Mouse (Mus musculus): ENCODE measurements at regions not wholly inside any gene's neighbourhood (a gene's known extent, or its start where the extent isn't known, plus 50 kb on each side); places are given as distances from the start of the nearest gene placed in this dataset.

GRCm38 (mm10) chr3:17201773-17202172 lies 746.4 kb upstream of the Cypt12 start:
- Histone ChIP-seq H3K4me3 (no peak overlapping the region), H3K27ac (no peak overlapping the region)
- no peak for TF ChIP-seq CTCF (conservative IDR thresholded peaks at IDR 0.05)
- DNase-seq (ENCODE audit: low spot score in 2 of 2) = peak; percentile 10 to 19

DNA sequence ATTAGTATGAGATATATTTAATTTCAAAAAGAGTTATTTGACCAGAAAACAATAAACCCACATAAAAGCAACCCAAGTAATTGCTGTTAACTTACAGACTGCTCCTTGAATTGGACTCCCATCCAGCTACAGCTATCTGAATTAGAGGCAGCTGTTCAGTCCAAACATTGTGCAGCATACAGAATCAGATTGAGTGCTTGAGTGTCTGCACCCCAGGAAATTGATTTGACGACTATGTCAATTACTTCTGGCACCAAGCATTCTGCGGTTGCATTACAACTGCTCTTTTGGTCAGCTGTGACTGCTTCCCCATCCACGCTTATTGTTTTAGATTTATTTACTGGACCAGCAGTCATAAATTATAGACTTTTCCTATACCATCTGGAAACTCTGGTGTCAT lies 734.2 kb upstream of the Cypt12 start:
- Histone ChIP-seq H3K4me3 (no peak overlapping the region), H3K27ac (no peak overlapping the region)
- no peak for DNase-seq (ENCODE audit: low spot score in 2 of 2)
- no peak for TF ChIP-seq CTCF (conservative IDR thresholded peaks at IDR 0.05)

GRCm38 (mm10) chr3:17216825-17217224 lies 731.4 kb upstream of the Cypt12 start:
- Histone ChIP-seq H3K4me3 (no peak overlapping the region), H3K27ac (no peak overlapping the region)
- DNase-seq (ENCODE audit: low spot score in 2 of 2) = no peak
- no peak for TF ChIP-seq CTCF (conservative IDR thresholded peaks at IDR 0.05)

- DNase-seq (ENCODE audit: low spot score in 2 of 2) = no peak
- TF ChIP-seq CTCF (conservative IDR thresholded peaks at IDR 0.05) = no peak
- Histone ChIP-seq H3K4me3 (no peak overlapping the region), H3K27ac (no peak overlapping the region)
Measured at GRCm38 (mm10) chr3:17238407-17238806, 709.8 kb upstream of the Cypt12 start.

DNA sequence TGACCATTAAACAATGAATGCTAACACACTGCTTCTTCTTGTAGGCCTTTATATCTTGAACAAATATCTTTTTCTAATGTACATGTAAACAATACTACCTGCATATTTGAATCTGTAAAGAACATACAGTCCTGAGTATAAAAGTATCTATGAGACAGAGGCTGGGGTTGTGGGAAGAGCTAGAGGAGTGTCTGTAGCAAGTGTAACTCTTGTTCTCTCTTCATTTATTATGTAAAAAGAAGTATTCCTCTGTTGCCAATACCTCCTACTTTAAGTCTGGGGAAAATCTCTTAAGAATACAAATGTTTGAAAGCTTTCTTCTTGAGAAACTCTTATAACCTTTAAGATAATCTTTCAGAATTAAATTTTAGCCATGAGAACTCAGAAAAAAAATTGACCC lies 689.8 kb upstream of the Cypt12 start:
- TF ChIP-seq CTCF (conservative IDR thresholded peaks at IDR 0.05) = no peak
- no peak for DNase-seq (ENCODE audit: low spot score in 2 of 2)
- H3K4me3 ChIP-seq = no peak overlapping the region
- H3K27ac ChIP-seq = no peak overlapping the region

DNA sequence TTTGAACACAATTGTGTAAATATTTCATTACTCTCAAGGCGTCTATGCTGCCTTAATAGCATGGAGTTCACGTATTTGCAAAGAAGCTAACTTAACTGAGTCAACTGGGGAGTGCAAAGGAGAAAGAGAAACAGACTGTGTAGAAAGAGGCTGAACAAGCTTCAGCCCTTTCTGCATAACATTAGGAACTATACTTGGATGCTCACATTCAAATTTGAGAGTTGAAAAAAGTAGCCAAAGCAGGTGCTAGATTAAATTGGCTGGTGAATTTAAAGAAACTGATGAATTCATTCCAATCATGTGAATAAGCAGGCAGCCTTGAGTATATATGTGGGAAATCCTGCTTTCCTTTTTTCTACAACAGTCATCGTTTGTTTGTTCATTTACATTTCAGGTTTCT lies 689.1 kb upstream of the Cypt12 start:
- no peak for TF ChIP-seq CTCF (conservative IDR thresholded peaks at IDR 0.05)
- no peak overlapping the region for H3K27ac ChIP-seq
- DNase-seq (ENCODE audit: low spot score in 2 of 2) = no peak
- H3K4me3 ChIP-seq = no peak overlapping the region

DNA sequence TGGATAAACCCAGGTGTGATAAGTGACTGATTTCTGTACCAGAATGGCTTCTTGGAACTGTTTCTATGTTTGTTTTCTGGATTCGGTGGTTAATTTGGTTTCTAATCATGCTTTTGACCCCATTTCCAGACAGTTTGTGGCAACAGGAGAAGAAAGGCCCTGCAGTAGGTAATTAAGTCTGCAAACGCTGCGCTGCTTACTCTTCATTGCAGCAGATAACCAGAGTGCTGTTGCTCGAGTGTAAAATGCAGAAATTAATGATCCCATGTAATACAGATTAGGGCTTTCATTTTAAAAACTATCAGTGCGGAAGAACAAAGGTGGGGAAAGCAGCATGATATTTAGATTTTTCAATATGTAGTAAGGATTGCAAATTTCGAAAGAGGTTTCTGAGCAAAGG lies 667.0 kb upstream of the Cypt12 start:
- no peak for TF ChIP-seq CTCF (conservative IDR thresholded peaks at IDR 0.05)
- no peak overlapping the region for H3K27ac ChIP-seq
- no peak overlapping the region for H3K4me3 ChIP-seq
- DNase-seq (ENCODE audit: low spot score in 2 of 2) = no peak

DNA sequence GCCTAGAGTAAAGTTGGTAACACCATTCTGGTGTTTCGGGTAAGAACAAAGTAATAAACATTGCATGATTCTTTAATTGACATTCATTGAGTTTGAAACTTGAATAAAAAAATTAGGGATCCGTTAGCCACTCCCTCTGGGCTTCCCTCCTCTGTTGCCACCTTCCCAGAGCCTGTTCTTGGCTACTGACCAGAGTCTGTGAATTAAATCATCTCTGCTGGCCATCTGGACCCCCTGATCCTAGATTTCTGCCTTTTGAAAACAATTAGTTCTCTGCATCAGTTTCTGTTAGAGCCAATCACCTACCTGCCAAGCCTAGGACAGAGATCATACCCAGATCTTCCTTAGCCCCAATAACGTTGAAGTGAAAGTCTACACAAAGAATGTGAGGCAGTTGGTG lies 665.3 kb upstream of the Cypt12 start:
- no peak for TF ChIP-seq CTCF (conservative IDR thresholded peaks at IDR 0.05)
- Histone ChIP-seq H3K27ac (no peak overlapping the region), H3K4me3 (no peak overlapping the region)
- DNase-seq (ENCODE audit: low spot score in 2 of 2) = no peak

- H3K27ac ChIP-seq = no peak overlapping the region
- TF ChIP-seq CTCF (conservative IDR thresholded peaks at IDR 0.05) = no peak
- no peak overlapping the region for H3K4me3 ChIP-seq
- DNase-seq (ENCODE audit: low spot score in 2 of 2) = no peak
Measured at GRCm38 (mm10) chr3:17317523-17317922, 630.7 kb upstream of the Cypt12 start.

GRCm38 (mm10) chr3:17318450-17318849 lies 629.8 kb upstream of the Cypt12 start:
- no peak overlapping the region for H3K27ac ChIP-seq
- no peak for TF ChIP-seq CTCF (conservative IDR thresholded peaks at IDR 0.05)

GRCm38 (mm10) chr3:17319213-17319612 lies 629.0 kb upstream of the Cypt12 start:
- no peak for TF ChIP-seq CTCF (conservative IDR thresholded peaks at IDR 0.05)
- DNase-seq (ENCODE audit: low spot score in 2 of 2) = no peak
- no peak overlapping the region for H3K4me3 ChIP-seq
- no peak overlapping the region for H3K27ac ChIP-seq

More at GRCm38 (mm10) chr3:17318450-17318849, 629.8 kb upstream of the Cypt12 start:
- no peak for DNase-seq (ENCODE audit: low spot score in 2 of 2)
- H3K4me3 ChIP-seq = no peak overlapping the region

GRCm38 (mm10) chr3:17319931-17320330 lies 628.3 kb upstream of the Cypt12 start:
- H3K27ac ChIP-seq = no peak overlapping the region
- TF ChIP-seq CTCF (conservative IDR thresholded peaks at IDR 0.05) = no peak
- no peak for DNase-seq (ENCODE audit: low spot score in 2 of 2)
- no peak overlapping the region for H3K4me3 ChIP-seq

GRCm38 (mm10) chr3:17322266-17322665 lies 625.9 kb upstream of the Cypt12 start:
- no peak for DNase-seq (ENCODE audit: low spot score in 2 of 2)
- Histone ChIP-seq H3K4me3 (no peak overlapping the region), H3K27ac (no peak overlapping the region)
- no peak for TF ChIP-seq CTCF (conservative IDR thresholded peaks at IDR 0.05)

GRCm38 (mm10) chr3:17324816-17325215 lies 623.4 kb upstream of the Cypt12 start:
- Histone ChIP-seq H3K4me3 (no peak overlapping the region), H3K27ac (no peak overlapping the region)
- no peak for DNase-seq (ENCODE audit: low spot score in 2 of 2)
- TF ChIP-seq CTCF (conservative IDR thresholded peaks at IDR 0.05) = no peak

DNA sequence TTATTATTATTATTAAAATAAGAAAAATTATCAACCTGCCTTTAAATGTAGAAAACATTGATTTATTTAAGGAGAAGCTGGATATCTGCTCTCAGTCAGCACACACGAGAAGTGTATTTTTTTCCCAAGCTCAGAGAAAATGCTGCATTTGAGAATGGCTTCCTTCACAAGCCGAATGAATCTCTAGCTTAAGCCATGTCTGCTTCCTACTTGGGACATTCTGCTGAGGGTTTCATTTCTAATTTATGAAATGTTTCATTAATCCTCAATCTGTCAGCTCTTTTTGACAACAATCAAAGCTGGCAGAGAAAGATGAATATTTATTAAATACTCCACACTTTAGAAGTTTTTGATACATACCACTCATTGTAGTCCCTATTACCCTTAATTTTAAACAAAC lies 622.4 kb upstream of the Cypt12 start:
- Histone ChIP-seq H3K27ac (no peak overlapping the region), H3K4me3 (no peak overlapping the region)
- no peak for DNase-seq (ENCODE audit: low spot score in 2 of 2)
- TF ChIP-seq CTCF (conservative IDR thresholded peaks at IDR 0.05) = no peak

Measured in layer of hippocampus, adult 2 months (tissue).